Mouse (Mus musculus): ENCODE results near the gene Pld2.

DNA sequence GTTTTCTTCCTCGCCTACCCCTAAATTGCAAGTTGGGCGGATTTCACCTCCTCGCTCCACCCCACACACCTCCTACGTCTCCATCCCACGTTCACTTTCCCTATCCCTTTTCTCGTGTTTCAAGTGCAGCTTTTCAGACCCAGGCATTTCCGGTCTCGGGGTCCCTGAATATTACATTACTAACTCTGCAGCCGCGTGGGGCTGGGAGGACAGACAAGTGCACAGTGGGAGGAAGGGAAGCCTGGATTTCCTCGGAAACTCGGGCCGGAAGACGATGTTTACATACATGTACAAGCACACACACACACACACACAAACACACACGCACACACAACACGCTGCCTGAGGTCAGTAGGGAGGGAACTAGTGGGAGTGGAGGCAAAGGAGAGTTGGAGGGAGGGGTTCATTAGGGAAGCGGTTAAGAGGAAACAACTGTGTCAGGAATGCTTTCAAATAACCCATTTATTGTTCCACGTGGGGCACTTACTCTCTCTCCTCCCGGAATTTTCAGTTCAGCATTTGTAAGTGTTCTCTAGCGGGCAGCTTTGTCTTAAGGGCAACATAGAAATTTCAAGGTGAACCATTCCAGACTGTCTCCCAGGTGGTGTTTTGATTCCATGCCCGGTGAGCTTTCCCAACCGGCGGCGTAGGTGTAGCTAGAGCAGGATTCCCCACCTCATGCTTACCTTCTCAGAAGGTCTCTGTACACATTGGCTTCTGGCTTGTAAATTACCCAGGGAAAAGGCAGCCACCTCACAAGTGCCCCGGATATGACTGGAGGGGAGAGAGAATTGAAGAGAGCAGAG, 23.8 kb downstream of the Pld2 start:
- TF ChIP-seq POLR2A (IDR thresholded peaks at IDR 0.05; ENCODE audit: borderline replicate concordance, extremely low read depth, insufficient read depth, insufficient read length, poor library complexity, severe bottlenecking): no peak
- no peak for TF ChIP-seq CTCF (IDR thresholded peaks at IDR 0.05; ENCODE audit: borderline replicate concordance, extremely low read depth, insufficient read depth, insufficient read length)

Measured in brain, embryonic 14.5 days (tissue).